Mouse (Mus musculus): ENCODE measurements around the gene Ube2q2.
"Not testable (repeated sequence)": the region's sequence is repeated elsewhere in the genome, so short reads cannot be mapped to it uniquely, and the experiment has no call there.

Ube2q2 gene

GRCm38 (mm10) chr9:55236235-55237165, 87.8 kb downstream of the Ube2q2 start:
- in situ Hi-C loops (cut with MseI, MboI) = no loop called here

GRCm38 (mm10) chr9:55240852-55241251, 92.2 kb downstream of the Ube2q2 start:
- in situ Hi-C loops (cut with MseI, MboI) = no loop called here

- in situ Hi-C loops (cut with MseI, MboI) = no loop called here
Observed at GRCm38 (mm10) chr9:55241863-55242685, 93.4 kb downstream of the Ube2q2 start.

- in situ Hi-C loops (cut with MseI, MboI) = no loop called here
Observed at GRCm38 (mm10) chr9:55243280-55243679, 94.6 kb downstream of the Ube2q2 start.

GRCm38 (mm10) chr9:55244079-55244478, 95.4 kb downstream of the Ube2q2 start:
- in situ Hi-C loops (cut with MseI, MboI) = no loop called here

- in situ Hi-C loops (cut with MseI, MboI) = not testable (repeated sequence)
Observed at GRCm38 (mm10) chr9:55245057-55245750, 96.5 kb downstream of the Ube2q2 start.

- in situ Hi-C loops (cut with MseI, MboI) = no loop called here
Observed at GRCm38 (mm10) chr9:55246440-55246839, 97.8 kb downstream of the Ube2q2 start.

GRCm38 (mm10) chr9:55246918-55247317, 98.3 kb downstream of the Ube2q2 start:
- in situ Hi-C loops (cut with MseI, MboI) = no loop called here

- in situ Hi-C loops (cut with MseI, MboI) = no loop called here
Observed at GRCm38 (mm10) chr9:55248465-55248864, 99.8 kb downstream of the Ube2q2 start.

- in situ Hi-C loops (cut with MseI, MboI) = no loop called here
Observed at GRCm38 (mm10) chr9:55250595-55251247, 102.1 kb downstream of the Ube2q2 start.

GRCm38 (mm10) chr9:55252097-55252496, 103.4 kb downstream of the Ube2q2 start:
- in situ Hi-C loops (cut with MseI, MboI) = not testable (repeated sequence)

- in situ Hi-C loops (cut with MseI, MboI) = no loop called here
Observed at GRCm38 (mm10) chr9:55253849-55254248, 105.2 kb downstream of the Ube2q2 start.

GRCm38 (mm10) chr9:55255056-55255455, 106.4 kb downstream of the Ube2q2 start:
- in situ Hi-C loops (cut with MseI, MboI) = no loop called here

GRCm38 (mm10) chr9:55255604-55256003, 107.0 kb downstream of the Ube2q2 start:
- in situ Hi-C loops (cut with MseI, MboI) = no loop called here

- in situ Hi-C loops (cut with MseI, MboI) = no loop called here
Observed at GRCm38 (mm10) chr9:55257105-55257504, 108.5 kb downstream of the Ube2q2 start.

Data from mouse trophoblast stem cell (cell line).